Mouse (Mus musculus) liver, postnatal 0 days (tissue): ENCODE data around the gene Gli2. TPM values are rescaled to one million over a fixed set of nuclear protein-coding genes. Genes with fewer than 3 reads are reported as not detected.

Experiments used
- ATAC-seq: fragments of 200-750 bp; cut with Nextera tagmentation; 2 replicates; pipeline ENCODE4 v1.8.0; 2017; ENCODE audit warnings: mild to moderate bottlenecking, moderate library complexity
- DNase-seq: peaks from one replicate; pipeline ENCODE4 v3.0.0-alpha.2; 2016
- H3K27ac ChIP-seq: fragments of 300-500 bp; sonication (generic); 2 replicates; pipeline ENCODE4 v1.5.1; 2014; ENCODE audit warnings: antibody characterized with exemption, moderate library complexity, mild to moderate bottlenecking, low read depth
- H3K27me3 ChIP-seq: fragments of 300-500 bp; sonication (generic); 2 replicates; pipeline ENCODE4 v1.6.1; 2014; ENCODE audit warnings: low read length, control low read depth, mixed read lengths; ENCODE audit not compliant: insufficient read depth
- H3K36me3 ChIP-seq: fragments of 300-500 bp; sonication (generic); replicated peaks from 2 replicates; pipeline ENCODE4 v1.6.1; 2014; ENCODE audit warnings: mild to moderate bottlenecking, control low read depth, low read length, moderate library complexity, mixed read lengths; ENCODE audit not compliant: insufficient read depth
- H3K4me1 ChIP-seq: fragments of 300-500 bp; sonication (generic); 2 replicates; pipeline ENCODE4 v1.6.1; 2014; ENCODE audit warnings: antibody characterized with exemption, mild to moderate bottlenecking, control low read depth; ENCODE audit not compliant: insufficient read depth
- H3K4me2 ChIP-seq: fragments of 300-500 bp; sonication (generic); 2 replicates; pipeline ENCODE4 v1.6.1; 2014; ENCODE audit warnings: low read depth, mild to moderate bottlenecking, low read length, moderate library complexity, mixed read lengths
- H3K4me3 ChIP-seq: fragments of 300-500 bp; sonication (generic); 2 replicates; pipeline ENCODE4 v1.5.1; 2014; ENCODE audit warnings: low read depth, low read length
- H3K9ac ChIP-seq: fragments of 300-500 bp; sonication (generic); replicated peaks from 2 replicates; pipeline ENCODE4 v1.6.1; 2014; ENCODE audit warnings: mild to moderate bottlenecking, moderate library complexity
- H3K9me3 ChIP-seq: fragments of 300-500 bp; sonication (generic); 2 replicates; pipeline ENCODE4 v1.6.1; 2016; ENCODE audit warnings: mild to moderate bottlenecking, control low read depth, low read length, mixed read lengths
- CTCF ChIP-seq: sonication (generic); IDR thresholded peaks from 2 replicates; pipeline ENCODE4 v1.5.1; 2016; ENCODE audit warnings: antibody characterized with exemption, low read depth
- EP300 ChIP-seq: IDR thresholded peaks from 2 replicates; pipeline ENCODE4 v1.6.1; 2016; ENCODE audit warnings: antibody characterized with exemption, low read depth, mild to moderate bottlenecking
- WGBS: fragments of 180-500 bp; shearing (Covaris S2); extraction: QIAGEN DNeasy Blood & Tissue Kit; methylation state at CpG from one replicate; pipeline ENCODE4 v1.1.7; 2014; ENCODE audit not compliant: insufficient replicate concordance; 5-methylcytosine and 5-hydroxymethylcytosine counted together
- polyA plus RNA-seq: library from polyadenylated mRNA; unstranded; fragments of >200 nt; fragmentation: Nextera tagmentation; extraction: Ambion mirVana; gene quantifications from 2 replicates; pipeline ENCODE4 v1.2.1, GENCODE M21; 2015

Gli2 gene
- polyA plus RNA-seq, 1 experiment from 2014 or later, result 0.27 TPM

GRCm38 (mm10) chr1:119033450-119034162 lies 19.8 kb downstream of the Gli2 start:
- TF ChIP-seq EP300, result no peak
- no peak for TF ChIP-seq CTCF
- Histone ChIP-seq H3K9me3 (no peaks in the 10 kb centered on the region), H3K27me3 (no peaks in the 10 kb centered on the region), H3K9ac (no peak overlapping the region), H3K4me2 (no peak overlapping the region), H3K4me1 (peaks cover 4% of the 10 kb centered on the region; the same call in 1 of the 2 replicates), H3K36me3 (no peaks in the 10 kb centered on the region), H3K4me3 (no peak overlapping the region), H3K27ac (peak overlapping the region; percentile 60; the same call in 1 of the 2 replicates)
- DNase-seq (peak; percentile 31), ATAC-seq (0 out of 2 replicates have a peak, but pooled peaks have one; percentile 12)
- 58% methylated on average over 3 of the region's 3 CpGs for WGBS

GRCm38 (mm10) chr1:119031185-119031584 lies 22.2 kb downstream of the Gli2 start:
- Histone ChIP-seq H3K4me1 (peaks cover 4% of the 10 kb centered on the region; the same call in 1 of the 2 replicates), H3K27ac (no peak overlapping the region), H3K27me3 (no peaks in the 10 kb centered on the region), H3K36me3 (no peaks in the 10 kb centered on the region), H3K9me3 (no peaks in the 10 kb centered on the region), H3K4me2 (no peak overlapping the region), H3K4me3 (no peak overlapping the region), H3K9ac (no peak overlapping the region)
- ATAC-seq (peak; percentile 66; the same call in 1 of the 2 replicates), DNase-seq (peak; percentile 65)
- 38% methylated on average over 6 of the region's 6 CpGs for WGBS
- TF ChIP-seq CTCF (no peak), EP300 (no peak)

GRCm38 (mm10) chr1:119025647-119026358 lies 27.6 kb downstream of the Gli2 start:
- ATAC-seq (no peak), DNase-seq (no peak)
- 66% methylated on average over 8 of the region's 8 CpGs for WGBS
- Histone ChIP-seq H3K27me3 (no peaks in the 10 kb centered on the region), H3K4me2 (no peak overlapping the region), H3K4me3 (no peak overlapping the region), H3K36me3 (no peaks in the 10 kb centered on the region), H3K27ac (no peak overlapping the region), H3K9me3 (no peaks in the 10 kb centered on the region), H3K4me1 (no peaks in the 10 kb centered on the region), H3K9ac (no peak overlapping the region)
- no peak for TF ChIP-seq EP300
- no peak for TF ChIP-seq CTCF

GRCm38 (mm10) chr1:119022311-119022710 lies 31.1 kb downstream of the Gli2 start:
- Histone ChIP-seq H3K27ac (no peak overlapping the region), H3K36me3 (no peaks in the 10 kb centered on the region), H3K4me2 (no peak overlapping the region), H3K9ac (no peak overlapping the region), H3K4me1 (no peaks in the 10 kb centered on the region), H3K4me3 (no peak overlapping the region), H3K9me3 (no peaks in the 10 kb centered on the region), H3K27me3 (no peaks in the 10 kb centered on the region)
- ATAC-seq (0 out of 2 replicates have a peak, but pooled peaks have one; percentile 21), DNase-seq (no peak)
- no peak for TF ChIP-seq EP300
- no peak for TF ChIP-seq CTCF
- 69% methylated on average over 1 of the region's 1 CpGs for WGBS

GRCm38 (mm10) chr1:119020092-119020491 lies 33.3 kb downstream of the Gli2 start:
- H3K9ac ChIP-seq, result no peak overlapping the region
- H3K27ac ChIP-seq, result no peak overlapping the region
- H3K4me3 ChIP-seq, result no peak overlapping the region
- H3K9me3 ChIP-seq, result no peaks in the 10 kb centered on the region
- ATAC-seq (no peak), DNase-seq (no peak)
- no peaks in the 10 kb centered on the region for H3K36me3 ChIP-seq
- no peaks in the 10 kb centered on the region for H3K4me1 ChIP-seq
- no peak overlapping the region for H3K4me2 ChIP-seq
- H3K27me3 ChIP-seq, result no peaks in the 10 kb centered on the region
- WGBS, result 62% methylated on average over 2 of the region's 2 CpGs
- TF ChIP-seq CTCF (no peak), EP300 (no peak)

GRCm38 (mm10) chr1:119019056-119019455 lies 34.4 kb downstream of the Gli2 start:
- no peak overlapping the region for H3K27ac ChIP-seq
- no peaks in the 10 kb centered on the region for H3K9me3 ChIP-seq
- TF ChIP-seq EP300 (no peak), CTCF (no peak)
- H3K9ac ChIP-seq, result no peak overlapping the region
- ATAC-seq, result no peak
- H3K4me2 ChIP-seq, result no peak overlapping the region
- H3K36me3 ChIP-seq, result no peaks in the 10 kb centered on the region
- H3K4me1 ChIP-seq, result no peaks in the 10 kb centered on the region
- H3K27me3 ChIP-seq, result no peaks in the 10 kb centered on the region
- H3K4me3 ChIP-seq, result no peak overlapping the region
- DNase-seq, result no peak
